Mouse (Mus musculus) embryonic facial prominence, embryonic 12.5 days (tissue): ENCODE measurements around the gene Smyd3. TPM values are rescaled to one million over a fixed set of nuclear protein-coding genes. Genes with fewer than 3 reads are reported as not detected.

ENCODE experiments used
- ATAC-seq: fragments of 200-750 bp; cut with Nextera tagmentation; 2 replicates; pipeline ENCODE4 v1.8.0; 2017; ENCODE audit not compliant: insufficient number of reproducible peaks, insufficient read depth, low FRiP score, low TSS enrichment
- H3K27ac ChIP-seq: fragments of 300-500 bp; sonication (generic); 2 replicates; pipeline ENCODE4 v1.5.1; 2016; ENCODE audit warnings: mild to moderate bottlenecking
- H3K27me3 ChIP-seq: fragments of 300-500 bp; sonication (generic); 2 replicates; pipeline ENCODE4 v1.6.1; 2016; ENCODE audit warnings: mild to moderate bottlenecking, moderate library complexity
- H3K36me3 ChIP-seq: fragments of 300-500 bp; sonication (generic); 2 replicates; pipeline ENCODE4 v1.6.1; 2016; ENCODE audit warnings: mild to moderate bottlenecking
- H3K4me1 ChIP-seq: fragments of 300-500 bp; sonication (generic); 2 replicates; pipeline ENCODE4 v1.6.1; 2016
- H3K4me2 ChIP-seq: fragments of 300-500 bp; sonication (generic); replicated peaks from 2 replicates; pipeline ENCODE4 v1.6.1; 2016; ENCODE audit warnings: mild to moderate bottlenecking, moderate library complexity
- H3K4me3 ChIP-seq: fragments of 300-500 bp; sonication (generic); 2 replicates; pipeline ENCODE4 v1.5.1; 2016; ENCODE audit warnings: mild to moderate bottlenecking
- H3K9ac ChIP-seq: fragments of 300-500 bp; sonication (generic); 2 replicates; pipeline ENCODE4 v1.6.1; 2016; ENCODE audit warnings: mild to moderate bottlenecking, moderate library complexity
- H3K9me3 ChIP-seq: fragments of 300-500 bp; sonication (generic); 2 replicates; pipeline ENCODE4 v1.6.1; 2016; ENCODE audit warnings: mild to moderate bottlenecking, moderate library complexity
- WGBS: fragments of 180-500 bp; shearing (Covaris S2); methylation state at CpG from one replicate; pipeline ENCODE4 v1.1.7; 2016; 5-methylcytosine and 5-hydroxymethylcytosine counted together
- polyA plus RNA-seq: library from polyadenylated mRNA; unstranded; fragments of >200 nt; fragmentation: Nextera tagmentation; extraction: Ambion mirVana; gene quantifications from 2 replicates; pipeline ENCODE4 v1.2.1, GENCODE M21; 2016

Smyd3 gene
- polyA plus RNA-seq, 1 experiment from 2014 or later, result 28.9 TPM

DNA sequence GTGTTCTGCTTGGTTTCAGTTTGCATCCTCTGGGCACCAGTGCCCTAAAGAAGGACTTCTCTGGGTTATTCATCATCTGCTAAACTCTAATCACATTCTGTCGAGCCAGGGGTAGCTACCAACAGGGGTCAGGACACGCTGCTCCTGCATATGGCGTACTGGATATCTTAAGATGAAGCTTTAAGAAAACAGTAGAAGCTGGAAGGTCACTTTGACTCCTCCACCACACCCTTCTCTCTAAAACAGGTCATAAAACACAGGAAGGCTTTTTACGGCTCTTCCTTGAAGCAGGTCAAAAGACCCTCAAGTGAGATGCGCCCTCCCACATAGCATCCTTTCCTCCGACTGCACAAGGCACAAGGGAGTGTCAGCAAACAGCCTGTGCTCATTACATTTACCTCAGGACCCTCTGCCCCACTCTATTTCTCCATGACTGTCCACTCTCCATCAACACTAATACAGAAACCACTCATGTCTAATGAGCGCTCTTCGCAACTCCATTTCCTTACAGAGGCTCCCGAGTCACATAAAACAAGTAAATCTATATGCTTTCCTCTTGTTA lies 310.6 kb downstream of the Smyd3 start:
- H3K4me2 ChIP-seq, result no peak overlapping the region

DNA sequence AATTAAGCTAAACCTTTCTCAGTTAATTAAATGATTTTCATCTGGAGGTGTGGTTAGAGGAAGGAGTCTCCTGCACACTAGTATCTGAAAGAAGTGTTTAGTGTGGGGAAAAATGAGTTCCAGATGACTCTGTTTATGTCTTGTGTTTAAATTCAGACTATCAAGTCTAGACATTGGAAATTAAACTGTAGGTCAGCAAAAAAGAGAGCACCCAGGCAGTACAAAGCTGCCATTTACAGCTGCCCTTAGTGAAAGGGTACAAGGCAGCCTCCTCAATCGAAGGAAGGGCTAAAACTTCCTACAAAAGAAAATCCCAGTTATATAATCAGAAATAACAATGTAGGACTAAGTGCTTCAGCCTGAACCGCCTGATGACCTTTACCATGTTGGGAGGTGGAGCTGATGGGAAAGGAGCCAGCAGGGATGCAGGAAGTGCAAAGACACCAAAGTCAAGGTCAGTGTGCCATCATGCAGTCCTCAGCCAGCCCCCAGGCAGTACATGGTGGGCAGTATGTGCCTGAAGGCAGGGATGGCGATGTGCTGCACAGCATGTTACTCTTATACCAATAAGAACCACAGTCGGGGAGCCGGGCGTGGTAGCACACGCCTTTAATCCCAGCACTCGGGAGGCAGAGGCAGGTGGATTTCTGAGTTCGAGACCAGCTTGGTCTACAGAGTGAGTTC lies 319.2 kb downstream of the Smyd3 start:
- Histone ChIP-seq H3K9ac (no peak overlapping the region), H3K4me2 (no peak overlapping the region), H3K4me3 (no peak overlapping the region), H3K36me3 (no peaks in the 10 kb centered on the region), H3K27me3 (no peaks in the 10 kb centered on the region), H3K9me3 (no peaks in the 10 kb centered on the region), H3K27ac (peak overlapping the region; percentile 87), H3K4me1 (peaks cover 25% of the 10 kb centered on the region)
- ATAC-seq, result peak; percentile 57; the same call in 1 of the 2 replicates
- 67% methylated on average over 9 of the region's 9 CpGs for WGBS

More for the DNA sequence above, 310.6 kb downstream of the Smyd3 start:
- ATAC-seq, result no peak
- Histone ChIP-seq H3K9me3 (no peaks in the 10 kb centered on the region), H3K27me3 (no peaks in the 10 kb centered on the region), H3K27ac (0 out of 2 replicates have a peak overlapping the region, but pooled peaks have one; percentile 4), H3K4me1 (peaks cover 5% of the 10 kb centered on the region), H3K36me3 (no peaks in the 10 kb centered on the region), H3K4me3 (no peak overlapping the region), H3K9ac (no peak overlapping the region)
- 70% methylated on average over 9 of the region's 9 CpGs for WGBS

GRCm38 (mm10) chr1:179197821-179198516 lies 319.9 kb downstream of the Smyd3 start:
- H3K4me3 ChIP-seq, result no peak overlapping the region
- H3K9ac ChIP-seq, result no peak overlapping the region
- no peaks in the 10 kb centered on the region for H3K36me3 ChIP-seq
- ATAC-seq, result peak; percentile 60
- no peaks in the 10 kb centered on the region for H3K9me3 ChIP-seq
- WGBS, result 31% methylated on average over 11 of the region's 11 CpGs
- H3K27me3 ChIP-seq, result no peaks in the 10 kb centered on the region
- H3K4me1 ChIP-seq, result peaks cover 25% of the 10 kb centered on the region
- no peak overlapping the region for H3K4me2 ChIP-seq
- H3K27ac ChIP-seq, result peak overlapping the region; percentile 87

GRCm38 (mm10) chr1:179197156-179197555 lies 320.7 kb downstream of the Smyd3 start:
- H3K27ac ChIP-seq, result peak overlapping the region; percentile 87
- H3K9ac ChIP-seq, result no peak overlapping the region
- 77% methylated on average over 4 of the region's 4 CpGs for WGBS
- no peaks in the 10 kb centered on the region for H3K27me3 ChIP-seq
- peaks cover 21% of the 10 kb centered on the region for H3K4me1 ChIP-seq
- no peak for ATAC-seq
- no peak overlapping the region for H3K4me2 ChIP-seq
- no peaks in the 10 kb centered on the region for H3K9me3 ChIP-seq
- H3K36me3 ChIP-seq, result no peaks in the 10 kb centered on the region
- no peak overlapping the region for H3K4me3 ChIP-seq

DNA sequence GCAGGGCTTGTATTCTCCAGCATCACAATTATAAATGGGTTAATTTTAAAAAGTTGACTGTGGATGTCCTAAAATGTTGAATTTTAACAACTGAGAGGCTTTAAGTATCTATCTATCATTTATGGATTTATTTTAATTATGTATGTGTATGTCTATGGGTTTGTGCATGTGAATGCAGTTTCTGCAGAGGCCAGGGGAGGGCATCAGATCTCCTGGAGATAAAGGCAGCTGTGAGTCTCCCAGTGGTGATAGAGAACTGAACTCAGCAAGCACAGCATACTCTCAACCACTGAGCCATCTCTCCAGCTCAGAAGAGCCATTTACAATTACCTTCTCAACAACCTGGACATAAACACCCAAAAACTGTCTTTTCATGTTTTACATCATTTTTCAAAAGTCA lies 321.4 kb downstream of the Smyd3 start:
- Histone ChIP-seq H3K4me2 (no peak overlapping the region), H3K36me3 (no peaks in the 10 kb centered on the region), H3K27me3 (no peaks in the 10 kb centered on the region), H3K9me3 (no peaks in the 10 kb centered on the region), H3K27ac (no peak overlapping the region), H3K4me3 (no peak overlapping the region), H3K4me1 (peaks cover 19% of the 10 kb centered on the region), H3K9ac (no peak overlapping the region)
- ATAC-seq, result no peak

- Histone ChIP-seq H3K9ac (no peak overlapping the region), H3K36me3 (no peaks in the 10 kb centered on the region), H3K4me1 (peaks cover 7% of the 10 kb centered on the region), H3K27me3 (no peaks in the 10 kb centered on the region), H3K9me3 (no peaks in the 10 kb centered on the region), H3K4me2 (no peak overlapping the region), H3K27ac (no peak overlapping the region), H3K4me3 (no peak overlapping the region)
- 80% methylated on average over 11 of the region's 11 CpGs for WGBS
- ATAC-seq, result no peak
Observed at GRCm38 (mm10) chr1:179192781-179193180, 325.1 kb downstream of the Smyd3 start.

- Histone ChIP-seq H3K36me3 (no peaks in the 10 kb centered on the region), H3K4me3 (no peak overlapping the region), H3K4me1 (no peaks in the 10 kb centered on the region), H3K9ac (no peak overlapping the region), H3K27me3 (no peaks in the 10 kb centered on the region), H3K27ac (no peak overlapping the region), H3K4me2 (no peak overlapping the region), H3K9me3 (no peaks in the 10 kb centered on the region)
- no peak for ATAC-seq
- WGBS, result 82% methylated on average over 2 of the region's 2 CpGs
Observed at GRCm38 (mm10) chr1:179190837-179191236, 327.0 kb downstream of the Smyd3 start.

- Histone ChIP-seq H3K9ac (no peak overlapping the region), H3K4me1 (no peaks in the 10 kb centered on the region), H3K27me3 (no peaks in the 10 kb centered on the region), H3K4me2 (no peak overlapping the region), H3K4me3 (no peak overlapping the region), H3K27ac (no peak overlapping the region), H3K36me3 (no peaks in the 10 kb centered on the region), H3K9me3 (no peaks in the 10 kb centered on the region)
- WGBS, result 87% methylated on average over 3 of the region's 3 CpGs
- ATAC-seq, result no peak
Observed at GRCm38 (mm10) chr1:179187171-179187570, 330.7 kb downstream of the Smyd3 start.

GRCm38 (mm10) chr1:179184631-179185030 lies 333.2 kb downstream of the Smyd3 start:
- no peak overlapping the region for H3K4me3 ChIP-seq
- no peak overlapping the region for H3K27ac ChIP-seq
- H3K9ac ChIP-seq, result no peak overlapping the region
- H3K36me3 ChIP-seq, result no peaks in the 10 kb centered on the region
- H3K27me3 ChIP-seq, result no peaks in the 10 kb centered on the region
- no peaks in the 10 kb centered on the region for H3K9me3 ChIP-seq
- 95% methylated on average over 4 of the region's 4 CpGs for WGBS
- H3K4me1 ChIP-seq, result no peaks in the 10 kb centered on the region
- no peak overlapping the region for H3K4me2 ChIP-seq
- no peak for ATAC-seq

DNA sequence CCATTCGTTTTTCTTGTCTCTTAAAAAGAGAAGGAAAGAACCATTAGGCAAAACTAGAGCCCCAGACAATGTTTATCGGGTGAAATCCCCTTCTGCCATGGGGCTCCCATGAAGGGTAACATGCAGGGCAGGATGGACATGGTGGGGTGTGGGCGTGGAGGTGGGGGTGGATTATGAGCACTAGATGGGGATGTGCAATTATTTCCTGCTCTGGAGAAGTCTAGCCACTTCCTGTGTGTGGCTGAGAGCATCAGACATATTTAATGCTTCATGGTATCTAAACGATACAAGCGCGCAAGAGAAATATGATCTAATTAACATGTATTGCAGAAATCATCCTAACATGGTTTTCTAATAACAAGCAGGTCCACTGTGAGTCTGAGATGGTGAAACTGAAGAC lies 334.3 kb downstream of the Smyd3 start:
- no peak for ATAC-seq
- no peak overlapping the region for H3K27ac ChIP-seq
- H3K4me2 ChIP-seq, result no peak overlapping the region
- WGBS, result 89% methylated on average over 6 of the region's 6 CpGs
- no peak overlapping the region for H3K9ac ChIP-seq
- no peaks in the 10 kb centered on the region for H3K27me3 ChIP-seq
- H3K9me3 ChIP-seq, result no peaks in the 10 kb centered on the region
- no peaks in the 10 kb centered on the region for H3K36me3 ChIP-seq
- H3K4me1 ChIP-seq, result no peaks in the 10 kb centered on the region
- no peak overlapping the region for H3K4me3 ChIP-seq

DNA sequence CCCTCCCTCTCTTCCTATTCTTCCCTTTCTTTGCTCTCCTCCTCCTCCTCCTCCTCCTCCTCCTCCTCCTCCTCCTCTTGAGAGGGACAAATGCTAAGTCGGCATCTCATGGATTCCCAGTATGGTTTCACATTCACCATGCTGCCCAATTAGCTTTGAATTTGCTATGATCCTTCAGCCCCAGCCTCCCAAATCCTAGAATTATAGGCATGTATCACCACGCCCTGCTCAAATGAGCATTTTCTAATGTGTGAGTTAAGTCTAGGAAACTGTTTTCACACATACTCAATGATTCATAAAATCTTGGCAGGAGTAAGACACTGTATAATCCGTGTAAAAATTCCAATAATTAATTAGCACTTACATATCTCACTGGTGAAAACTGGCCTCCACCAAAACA lies 337.3 kb downstream of the Smyd3 start:
- no peak for ATAC-seq
- peaks cover 4% of the 10 kb centered on the region for H3K4me1 ChIP-seq
- H3K9ac ChIP-seq, result no peak overlapping the region
- WGBS, result 90% methylated on average over 3 of the region's 3 CpGs
- no peaks in the 10 kb centered on the region for H3K9me3 ChIP-seq
- H3K36me3 ChIP-seq, result no peaks in the 10 kb centered on the region
- H3K4me3 ChIP-seq, result no peak overlapping the region
- H3K27ac ChIP-seq, result no peak overlapping the region
- H3K27me3 ChIP-seq, result no peaks in the 10 kb centered on the region
- no peak overlapping the region for H3K4me2 ChIP-seq
